Mouse (Mus musculus): ENCODE measurements around the gene Izumo4. TPM values are rescaled to one million over a fixed set of nuclear protein-coding genes. Genes with fewer than 3 reads are reported as not detected.
A peak's percentile ranks its signal among the peaks of the same experiment; 100 is the strongest.

Gene Izumo4
- polyA plus RNA-seq, 1 experiment from 2014 or later: 7.9 TPM

GRCm38 (mm10) chr10:80710834-80711233 is 8.8 kb downstream of the Izumo4 start:
- Histone ChIP-seq H3K27ac (ENCODE audit: low read depth) (no peak overlapping the region), H3K36me3 (replicated peaks; ENCODE audit: insufficient read depth, low read length) (peaks cover 90% of the 10 kb centered on the region), H3K9me3 (ENCODE audit: low read length) (no peaks in the 10 kb centered on the region), H3K4me1 (ENCODE audit: insufficient read depth) (no peaks in the 10 kb centered on the region), H3K4me2 (ENCODE audit: low read depth, low read length) (no peak overlapping the region), H3K4me3 (ENCODE audit: low read depth, low read length) (no peak overlapping the region), H3K27me3 (ENCODE audit: insufficient read depth, low read length) (no peaks in the 10 kb centered on the region), H3K9ac (replicated peaks) (no peak overlapping the region)
- no peak for DNase-seq
- 71% methylated on average over 3 of the region's 3 CpGs for WGBS (ENCODE audit: insufficient replicate concordance)
- no peak for TF ChIP-seq EP300 (IDR thresholded peaks at IDR 0.05; ENCODE audit: low read depth)
- TF ChIP-seq CTCF (IDR thresholded peaks at IDR 0.05; ENCODE audit: low read depth): no peak
- no peak for ATAC-seq

- Histone ChIP-seq H3K9me3 (ENCODE audit: low read length) (no peaks in the 10 kb centered on the region), H3K27me3 (ENCODE audit: insufficient read depth, low read length) (no peaks in the 10 kb centered on the region), H3K4me3 (ENCODE audit: low read depth, low read length) (no peak overlapping the region), H3K4me2 (ENCODE audit: low read depth, low read length) (no peak overlapping the region), H3K27ac (ENCODE audit: low read depth) (no peak overlapping the region), H3K36me3 (replicated peaks; ENCODE audit: insufficient read depth, low read length) (peaks cover 93% of the 10 kb centered on the region), H3K9ac (replicated peaks) (no peak overlapping the region), H3K4me1 (ENCODE audit: insufficient read depth) (no peaks in the 10 kb centered on the region)
- DNase-seq (no peak), ATAC-seq (no peak)
- 80% methylated on average over 1 of the region's 1 CpGs for WGBS (ENCODE audit: insufficient replicate concordance)
- TF ChIP-seq EP300 (IDR thresholded peaks at IDR 0.05; ENCODE audit: low read depth) (no peak), CTCF (IDR thresholded peaks at IDR 0.05; ENCODE audit: low read depth) (no peak)
These were observed 15.3 kb downstream of the Izumo4 start for GRCm38 (mm10) chr10:80717281-80717680.

GRCm38 (mm10) chr10:80727369-80728127 is 25.6 kb downstream of the Izumo4 start:
- no peak for TF ChIP-seq EP300 (IDR thresholded peaks at IDR 0.05; ENCODE audit: low read depth)
- TF ChIP-seq CTCF (IDR thresholded peaks at IDR 0.05; ENCODE audit: low read depth): no peak
- WGBS (ENCODE audit: insufficient replicate concordance): 79% methylated on average over 5 of the region's 5 CpGs
- H3K9ac ChIP-seq (replicated peaks): no peak overlapping the region
- H3K4me1 ChIP-seq (ENCODE audit: insufficient read depth): no peaks in the 10 kb centered on the region
- H3K27me3 ChIP-seq (ENCODE audit: insufficient read depth, low read length): no peaks in the 10 kb centered on the region
- no peak overlapping the region for H3K4me3 ChIP-seq (ENCODE audit: low read depth, low read length)
- ATAC-seq (no peak), DNase-seq (no peak)
- H3K36me3 ChIP-seq (replicated peaks; ENCODE audit: insufficient read depth, low read length): peaks cover 88% of the 10 kb centered on the region
- no peak overlapping the region for H3K4me2 ChIP-seq (ENCODE audit: low read depth, low read length)
- no peaks in the 10 kb centered on the region for H3K9me3 ChIP-seq (ENCODE audit: low read length)
- H3K27ac ChIP-seq (ENCODE audit: low read depth): no peak overlapping the region

- Histone ChIP-seq H3K27me3 (ENCODE audit: insufficient read depth, low read length) (no peaks in the 10 kb centered on the region), H3K36me3 (replicated peaks; ENCODE audit: insufficient read depth, low read length) (peaks cover 62% of the 10 kb centered on the region), H3K27ac (ENCODE audit: low read depth) (no peak overlapping the region), H3K4me2 (ENCODE audit: low read depth, low read length) (no peak overlapping the region), H3K4me3 (ENCODE audit: low read depth, low read length) (no peak overlapping the region), H3K9me3 (ENCODE audit: low read length) (no peaks in the 10 kb centered on the region), H3K9ac (replicated peaks) (no peak overlapping the region), H3K4me1 (ENCODE audit: insufficient read depth) (peaks cover 11% of the 10 kb centered on the region)
- WGBS (ENCODE audit: insufficient replicate concordance): 87% methylated on average over 6 of the region's 6 CpGs
- TF ChIP-seq EP300 (IDR thresholded peaks at IDR 0.05; ENCODE audit: low read depth): no peak
- no peak for TF ChIP-seq CTCF (IDR thresholded peaks at IDR 0.05; ENCODE audit: low read depth)
- DNase-seq (no peak), ATAC-seq (no peak)
These were observed 30.7 kb downstream of the Izumo4 start for GRCm38 (mm10) chr10:80732611-80733101.

GRCm38 (mm10) chr10:80736731-80737130 is 34.7 kb downstream of the Izumo4 start:
- DNase-seq: no peak
- Histone ChIP-seq H3K4me1 (ENCODE audit: insufficient read depth) (peaks cover 41% of the 10 kb centered on the region), H3K9me3 (ENCODE audit: low read length) (no peaks in the 10 kb centered on the region), H3K36me3 (replicated peaks; ENCODE audit: insufficient read depth, low read length) (peaks cover 25% of the 10 kb centered on the region), H3K27me3 (ENCODE audit: insufficient read depth, low read length) (no peaks in the 10 kb centered on the region), H3K27ac (ENCODE audit: low read depth) (no peak overlapping the region), H3K4me2 (ENCODE audit: low read depth, low read length) (no peak overlapping the region), H3K9ac (replicated peaks) (0 out of 2 replicates have a peak overlapping the region, but pooled peaks have one; percentile 16), H3K4me3 (ENCODE audit: low read depth, low read length) (no peak overlapping the region)
- no peak for ATAC-seq
- WGBS (ENCODE audit: insufficient replicate concordance): 53% methylated on average over 5 of the region's 5 CpGs
- no peak for TF ChIP-seq CTCF (IDR thresholded peaks at IDR 0.05; ENCODE audit: low read depth)
- no peak for TF ChIP-seq EP300 (IDR thresholded peaks at IDR 0.05; ENCODE audit: low read depth)

GRCm38 (mm10) chr10:80738657-80739056 is 36.7 kb downstream of the Izumo4 start:
- H3K4me3 ChIP-seq (ENCODE audit: low read depth, low read length): no peak overlapping the region
- H3K27ac ChIP-seq (ENCODE audit: low read depth): no peak overlapping the region
- no peak overlapping the region for H3K4me2 ChIP-seq (ENCODE audit: low read depth, low read length)
- peaks cover 46% of the 10 kb centered on the region for H3K4me1 ChIP-seq (ENCODE audit: insufficient read depth)
- WGBS (ENCODE audit: insufficient replicate concordance): 72% methylated on average over 1 of the region's 1 CpGs
- ATAC-seq (no peak), DNase-seq (no peak)
- peaks cover 12% of the 10 kb centered on the region; the same call in 1 of the 2 replicates for H3K36me3 ChIP-seq (replicated peaks; ENCODE audit: insufficient read depth, low read length)
- no peaks in the 10 kb centered on the region for H3K27me3 ChIP-seq (ENCODE audit: insufficient read depth, low read length)
- no peak for TF ChIP-seq EP300 (IDR thresholded peaks at IDR 0.05; ENCODE audit: low read depth)
- TF ChIP-seq CTCF (IDR thresholded peaks at IDR 0.05; ENCODE audit: low read depth): peak; percentile 51
- no peak overlapping the region for H3K9ac ChIP-seq (replicated peaks)
- no peaks in the 10 kb centered on the region for H3K9me3 ChIP-seq (ENCODE audit: low read length)
